In the genomic region with DNA sequence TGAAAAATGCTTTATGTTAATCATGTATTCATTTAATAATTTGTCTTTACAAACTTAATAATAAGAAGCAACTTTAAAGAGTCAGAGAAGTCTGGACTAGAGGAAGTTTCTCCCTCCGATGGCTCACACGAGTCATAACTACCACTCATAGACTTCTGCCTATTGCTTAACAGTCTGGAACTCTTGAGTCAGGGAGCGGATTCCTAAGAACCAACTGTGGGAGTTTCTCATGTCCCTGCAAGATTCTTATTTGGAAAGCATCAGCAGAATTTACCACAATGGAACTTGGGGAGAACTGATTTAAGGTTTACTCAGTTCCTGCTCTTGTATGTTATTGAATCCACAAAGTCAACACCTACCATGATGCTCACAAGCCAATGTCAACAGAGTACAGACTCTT, we compare ENCODE assay signal across 21 mouse cellular contexts. TPM values are rescaled to one million over a fixed set of nuclear protein-coding genes. Genes with fewer than 3 reads are reported as not detected.
DNase-seq lines count a peak whose midpoint lies in the region; TF ChIP-seq lines count a peak whose summit lies in the region.
"Had no signal": no experiment of that assay in that cellular context is flagged by ENCODE, and none has a peak within 500 bp of the region (broad histone marks: within the 10 kb centered on the region; RNA-seq: fewer than 3 reads in every experiment).

No protein-coding gene starts in this region.

- peak overlapping the region; percentile 95 for H3K27ac ChIP-seq in embryonic fibroblast, embryonic 13.5 days (ENCODE audit: insufficient read depth, low read length)
- H3K27ac ChIP-seq: embryonic facial prominence, embryonic 12.5 days; forebrain, embryonic 13.5 days; heart, embryonic 10.5 days; hindbrain, embryonic 14.5 days; intestine, embryonic 15.5 days had no signal

- TF ChIP-seq POLR2A in embryonic fibroblast, embryonic 13.5 days (IDR thresholded peaks at IDR 0.05; ENCODE audit: low read depth, low read length) = no peak
- TF ChIP-seq POLR2A in myocyte (IDR thresholded peaks at IDR 0.05; ENCODE audit: insufficient read length, low read depth) = no peak

- H3K36me3 ChIP-seq in myocyte (ENCODE audit: control insufficient read depth, insufficient read depth) = no peaks in the 10 kb centered on the region
- H3K36me3 ChIP-seq: embryonic facial prominence, embryonic 12.5 days; heart, embryonic 10.5 days; intestine, embryonic 15.5 days had no signal

- no peak overlapping the region for H3K4me3 ChIP-seq in embryonic fibroblast, embryonic 13.5 days (ENCODE audit: insufficient read depth, low read length)
- H3K4me3 ChIP-seq in myocyte = no peak overlapping the region
- H3K4me3 ChIP-seq: embryonic facial prominence, embryonic 12.5 days; forebrain, embryonic 13.5 days; heart, embryonic 10.5 days; intestine, embryonic 15.5 days had no signal

- no peaks in the 10 kb centered on the region for H3K27me3 ChIP-seq in myocyte (ENCODE audit: control insufficient read depth, insufficient read depth, insufficient read length)
- H3K27me3 ChIP-seq: embryonic facial prominence, embryonic 12.5 days; forebrain, embryonic 13.5 days; intestine, embryonic 15.5 days had no signal

- peak; percentile 65 for DNase-seq in 416B (ENCODE audit: low read depth)
- peak; percentile 74 for DNase-seq in NIH3T3 (ENCODE audit: low read depth)
- DNase-seq in heart, postnatal 36 days = no peak
- DNase-seq in thymus, postnatal 0 days (ENCODE audit: low spot score) = no peak
- no peak for DNase-seq in right cerebral cortex, postnatal 25 days
- DNase-seq: adrenal gland, adult 2 months; adrenal gland, postnatal 25 days; cerebellum, adult 2 months; cerebellum, postnatal 14 days; forebrain, postnatal 0 days; gastrocnemius, postnatal 14 days; heart, adult 18-20 months; heart, postnatal 10 days; kidney, adult 18-20 months had no signal

- TF ChIP-seq CTCF in embryonic fibroblast, embryonic 13.5 days (IDR thresholded peaks at IDR 0.05; ENCODE audit: borderline replicate concordance, insufficient read depth, low read length) = no peak

- H3K4me1 ChIP-seq in embryonic fibroblast, embryonic 13.5 days (ENCODE audit: control insufficient read depth, insufficient read depth, low read length) = no peaks in the 10 kb centered on the region
- H3K4me1 ChIP-seq: embryonic facial prominence, embryonic 12.5 days; forebrain, embryonic 13.5 days; heart, embryonic 10.5 days; intestine, embryonic 15.5 days had no signal

- no peak overlapping the region for H3K4me2 ChIP-seq in myocyte (ENCODE audit: low read depth)
- H3K4me2 ChIP-seq: embryonic facial prominence, embryonic 12.5 days; forebrain, embryonic 13.5 days; hindbrain, embryonic 14.5 days; intestine, embryonic 15.5 days had no signal

- no peaks in the 10 kb centered on the region for H3K79me2 ChIP-seq in myocyte (ENCODE audit: control insufficient read depth, insufficient read depth)

- intact Hi-C loops in heart, postnatal 36 days (cut with DNase I) = no loop called here

- H3ac ChIP-seq in myocyte (ENCODE audit: control insufficient read depth, insufficient read length) = no peak overlapping the region

TF ChIP-seq in myocyte, 11 proteins besides CTCF, POLR2A, EP300 and RAD21:
- TF ChIP-seq CEBPB (IDR thresholded peaks at IDR 0.05; ENCODE audit: insufficient read depth, poor library complexity, severe bottlenecking) (peak; percentile 85), REST (IDR thresholded peaks at IDR 0.05; ENCODE audit: insufficient read depth, insufficient read length) (no peak), SRF (IDR thresholded peaks at IDR 0.05; ENCODE audit: control insufficient read depth, insufficient read length, low read depth) (no peak)

RNA-seq across cellular contexts. Expression of a gene that starts 31.0 kb away (rescaled TPM):
- 26.5 and 34.1 TPM in 2 replicates for polyA plus RNA-seq in embryonic fibroblast, embryonic 13.5 days (2011; ENCODE audit: insufficient read length, low read depth, missing spikeins)
- polyA plus RNA-seq in myocyte (2012; fragmentation: generic; extraction: Trizol) = 7.7 TPM
- 10 to 100 TPM; 15.6 to 18.1 TPM for total RNA-seq in heart, postnatal 36 days (2021)
- 8.9 and 9.0 TPM in 2 replicates for polyA plus RNA-seq in thymus, postnatal 0 days (2015; fragmentation: Nextera tagmentation; extraction: Ambion mirVana)

Comparison
In these comparisons a context has a peak if more than half of its experiments do, and no peak if none do; other contexts are left out.
1. DNase-seq: peak in 416B (single experiment) and NIH3T3 (single experiment); none in heart, postnatal 36 days (0 of 2), thymus, postnatal 0 days (single experiment) and right cerebral cortex, postnatal 25 days (single experiment).